Mouse (Mus musculus) heart, embryonic 15.5 days (tissue): Measurements from ENCODE around the gene Gm20708. TPM values are rescaled to one million over a fixed set of nuclear protein-coding genes. Genes with fewer than 3 reads are reported as not detected.
A peak's percentile ranks its signal among the peaks of the same experiment; 100 is the strongest.

Experiments
- ATAC-seq: fragments of 200-750 bp; cut with Nextera tagmentation; replicated peaks from 2 replicates; pipeline ENCODE4 v1.8.0; 2017; ENCODE audit warnings: low read depth, moderate TSS enrichment; ENCODE audit not compliant: insufficient number of reproducible peaks, insufficient read depth, low FRiP score
- H3K27ac ChIP-seq: fragments of 300-500 bp; sonication (generic); 2 replicates; pipeline ENCODE4 v1.5.1; 2015; ENCODE audit warnings: mild to moderate bottlenecking, inconsistent platforms
- H3K27me3 ChIP-seq: fragments of 300-500 bp; sonication (generic); 2 replicates; pipeline ENCODE4 v1.6.1; 2015; ENCODE audit warnings: inconsistent platforms
- H3K36me3 ChIP-seq: fragments of 300-500 bp; sonication (generic); 2 replicates; pipeline ENCODE4 v1.6.1; 2015; ENCODE audit warnings: mild to moderate bottlenecking, inconsistent platforms
- H3K4me1 ChIP-seq: fragments of 300-500 bp; sonication (generic); replicated peaks from 2 replicates; pipeline ENCODE4 v1.6.1; 2015; ENCODE audit warnings: inconsistent platforms
- H3K4me2 ChIP-seq: fragments of 300-500 bp; sonication (generic); 2 replicates; pipeline ENCODE4 v1.6.1; 2015; ENCODE audit warnings: inconsistent platforms, mild to moderate bottlenecking, moderate library complexity
- H3K4me3 ChIP-seq: fragments of 300-500 bp; sonication (generic); 2 replicates; pipeline ENCODE4 v1.5.1; 2015; ENCODE audit warnings: mild to moderate bottlenecking, inconsistent platforms
- H3K9ac ChIP-seq: fragments of 300-500 bp; sonication (generic); 2 replicates; pipeline ENCODE4 v1.6.1; 2015; ENCODE audit warnings: mild to moderate bottlenecking, inconsistent platforms
- H3K9me3 ChIP-seq: fragments of 300-500 bp; sonication (generic); replicated peaks from 2 replicates; pipeline ENCODE4 v1.6.1; 2016; ENCODE audit warnings: inconsistent platforms
- WGBS: fragments of 180-500 bp; shearing (Covaris S2); methylation state at CpG from one replicate; pipeline ENCODE4 v1.1.7; 2015; ENCODE audit warnings: mixed read lengths; 5-methylcytosine and 5-hydroxymethylcytosine counted together
- polyA plus RNA-seq: library from polyadenylated mRNA; unstranded; fragments of >200 nt; fragmentation: Nextera tagmentation; extraction: Ambion mirVana; gene quantifications from 2 replicates; pipeline ENCODE4 v1.2.1, GENCODE M21; 2015

Gm20708 gene
- polyA plus RNA-seq, 1 experiment from 2014 or later, result 0.97 TPM

- Histone ChIP-seq H3K4me3 (peak within 1 kb of the TSS; percentile 72), H3K27me3 (no peaks in the 10 kb centered on the region), H3K9ac (peak within 1 kb of the TSS; percentile 85), H3K9me3 (no peaks in the 10 kb centered on the region), H3K4me1 (peaks cover 29% of the 10 kb centered on the region), H3K36me3 (peaks cover 21% of the 10 kb centered on the region), H3K27ac (peak within 1 kb of the TSS; percentile 97), H3K4me2 (peak within 1 kb of the TSS; percentile 84)
- ATAC-seq, result peak; percentile 92
- WGBS, result under 1% methylated on average over 51 of the region's 51 CpGs
Observed at GRCm38 (mm10) chr11:117848985-117849671, 39.7 kb downstream of the Gm20708 start, which contains the start of gene Birc5. Gene Birc5, plus strand, starts transcription at chr11:117849251.

DNA sequence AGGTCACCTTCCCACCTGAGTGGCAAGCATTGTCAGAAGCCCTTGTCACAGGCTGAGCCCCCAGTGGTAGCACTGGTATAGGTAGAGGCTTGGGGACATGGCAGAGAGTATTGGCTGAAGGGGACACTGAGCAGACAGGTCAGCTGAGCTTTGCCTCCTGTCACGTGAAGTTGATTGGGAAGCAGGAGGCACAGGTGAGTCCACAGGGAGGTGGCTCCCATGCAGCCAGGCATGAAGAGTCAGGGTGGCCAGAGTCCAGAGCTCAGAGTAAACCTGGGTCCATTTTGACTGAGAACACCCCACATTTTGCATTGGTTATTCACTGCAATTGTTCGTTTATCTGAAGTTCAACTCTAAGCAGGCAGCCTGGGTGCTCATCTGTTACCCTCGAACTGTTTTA lies 43.4 kb downstream of the Gm20708 start:
- no peak overlapping the region for H3K4me2 ChIP-seq
- WGBS, result 90% methylated on average over 3 of the region's 3 CpGs
- H3K4me3 ChIP-seq, result no peak overlapping the region
- peaks cover 24% of the 10 kb centered on the region for H3K4me1 ChIP-seq
- no peaks in the 10 kb centered on the region for H3K9me3 ChIP-seq
- no peak overlapping the region for H3K9ac ChIP-seq
- no peaks in the 10 kb centered on the region for H3K27me3 ChIP-seq
- H3K27ac ChIP-seq, result no peak overlapping the region
- peaks cover 46% of the 10 kb centered on the region for H3K36me3 ChIP-seq
- no peak for ATAC-seq

DNA sequence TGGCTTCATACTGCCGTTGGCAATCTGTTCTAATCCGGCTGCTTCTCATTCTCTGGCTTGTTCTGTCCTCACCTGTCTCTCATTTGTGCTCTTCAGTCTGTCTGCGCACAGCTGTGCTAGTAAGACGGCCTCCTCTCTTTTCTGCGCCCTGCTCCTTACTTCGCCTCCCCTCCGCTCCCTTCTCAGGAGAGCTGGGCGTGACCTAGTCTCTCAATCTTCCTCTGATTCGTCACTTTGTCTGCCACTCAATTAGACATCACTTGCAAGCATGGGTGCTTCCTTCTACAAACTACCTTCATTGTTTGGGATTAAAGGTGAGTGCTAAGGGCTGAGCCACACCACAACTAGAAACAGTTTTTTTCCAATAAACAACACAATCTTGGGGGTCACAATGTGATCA lies 44.8 kb downstream of the Gm20708 start:
- H3K9me3 ChIP-seq, result no peaks in the 10 kb centered on the region
- no peak overlapping the region for H3K4me2 ChIP-seq
- ATAC-seq, result no peak
- peaks cover 7% of the 10 kb centered on the region for H3K27me3 ChIP-seq
- WGBS, result 92% methylated on average over 9 of the region's 9 CpGs
- H3K4me1 ChIP-seq, result peaks cover 17% of the 10 kb centered on the region
- no peak overlapping the region for H3K9ac ChIP-seq
- H3K4me3 ChIP-seq, result no peak overlapping the region
- no peak overlapping the region for H3K27ac ChIP-seq
- H3K36me3 ChIP-seq, result peaks cover 46% of the 10 kb centered on the region

DNA sequence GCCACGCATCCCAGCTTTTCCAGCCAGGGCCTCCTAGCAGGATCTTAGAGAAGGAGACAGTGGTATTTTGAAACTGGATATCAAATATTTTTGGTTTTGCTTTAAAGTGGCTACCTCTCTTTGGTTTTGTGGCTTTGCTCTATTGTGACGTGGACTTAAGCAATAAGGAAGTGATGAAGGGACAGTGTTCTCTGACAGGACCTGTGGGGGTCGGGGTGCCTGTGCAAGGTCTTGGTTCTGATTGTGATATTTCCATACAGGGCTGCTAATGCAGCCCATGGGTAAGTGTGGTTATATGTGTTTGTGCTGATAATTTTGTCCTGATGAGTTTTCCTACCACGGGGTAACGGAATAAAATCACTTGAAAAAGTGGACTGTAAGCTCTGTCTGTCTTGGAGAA lies 45.9 kb downstream of the Gm20708 start:
- Histone ChIP-seq H3K9ac (no peak overlapping the region), H3K4me1 (peaks cover 6% of the 10 kb centered on the region), H3K27ac (no peak overlapping the region), H3K4me2 (no peak overlapping the region), H3K9me3 (no peaks in the 10 kb centered on the region), H3K36me3 (peaks cover 46% of the 10 kb centered on the region), H3K27me3 (peaks cover 18% of the 10 kb centered on the region), H3K4me3 (no peak overlapping the region)
- WGBS, result 97% methylated on average over 5 of the region's 5 CpGs
- ATAC-seq, result no peak

GRCm38 (mm10) chr11:117855975-117856374 lies 46.5 kb downstream of the Gm20708 start:
- ATAC-seq, result no peak
- Histone ChIP-seq H3K4me2 (no peak overlapping the region), H3K9me3 (no peaks in the 10 kb centered on the region), H3K36me3 (peaks cover 46% of the 10 kb centered on the region), H3K4me1 (peaks cover 6% of the 10 kb centered on the region), H3K4me3 (no peak overlapping the region), H3K27me3 (peaks cover 24% of the 10 kb centered on the region), H3K9ac (no peak overlapping the region), H3K27ac (no peak overlapping the region)
- 66% methylated on average over 1 of the region's 1 CpGs for WGBS

DNA sequence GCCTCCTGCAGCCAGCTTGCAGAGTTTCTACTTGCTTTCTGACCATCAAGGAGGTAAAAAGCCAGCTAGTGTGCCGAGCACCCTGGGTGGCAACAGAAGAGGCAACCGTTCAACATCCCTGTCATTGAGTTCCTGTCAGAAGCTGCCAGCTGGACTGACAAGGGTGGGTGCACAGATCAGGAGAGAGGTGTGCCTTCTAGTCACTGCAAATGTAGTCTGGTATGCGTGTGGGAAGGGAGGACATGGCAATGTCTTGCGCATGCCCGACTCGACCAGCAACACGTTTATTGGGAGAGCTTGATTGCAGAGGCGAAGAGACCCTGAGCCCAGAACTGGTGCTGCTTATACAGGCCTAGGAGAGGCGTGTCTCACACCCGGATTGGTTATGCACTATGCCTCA lies 48.0 kb downstream of the Gm20708 start:
- no peak for ATAC-seq
- Histone ChIP-seq H3K36me3 (peaks cover 40% of the 10 kb centered on the region), H3K4me1 (peaks cover 4% of the 10 kb centered on the region), H3K4me2 (no peak overlapping the region), H3K4me3 (no peak overlapping the region), H3K9ac (no peak overlapping the region), H3K9me3 (no peaks in the 10 kb centered on the region), H3K27ac (no peak overlapping the region), H3K27me3 (peaks cover 39% of the 10 kb centered on the region)
- WGBS, result 93% methylated on average over 10 of the region's 10 CpGs

DNA sequence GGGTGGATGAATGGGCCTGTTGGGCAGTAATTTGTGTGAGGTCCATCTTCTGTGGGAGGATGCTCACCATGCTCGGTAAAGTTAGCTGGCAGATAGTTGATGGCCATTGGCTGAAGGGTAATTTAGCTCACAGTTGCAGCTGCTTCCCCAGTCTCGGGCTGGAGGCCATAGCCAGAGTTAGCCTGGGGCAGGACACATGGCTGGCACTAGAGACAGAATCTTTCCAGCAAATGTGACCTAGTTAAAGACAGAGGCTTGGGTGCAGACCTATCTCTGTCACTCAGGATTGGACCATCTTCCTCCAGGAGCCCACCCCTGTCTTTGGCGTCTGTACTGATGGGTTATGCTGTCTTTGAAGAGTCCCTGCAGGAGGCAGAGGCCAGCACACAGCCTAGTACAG lies 48.9 kb downstream of the Gm20708 start:
- Histone ChIP-seq H3K9ac (no peak overlapping the region), H3K27me3 (peaks cover 49% of the 10 kb centered on the region), H3K36me3 (peaks cover 32% of the 10 kb centered on the region), H3K4me3 (no peak overlapping the region), H3K4me2 (no peak overlapping the region), H3K9me3 (no peaks in the 10 kb centered on the region), H3K4me1 (peaks cover 4% of the 10 kb centered on the region), H3K27ac (no peak overlapping the region)
- ATAC-seq, result no peak
- 54% methylated on average over 3 of the region's 3 CpGs for WGBS

- WGBS, result 3% methylated on average over 23 of the region's 23 CpGs
- Histone ChIP-seq H3K9me3 (no peaks in the 10 kb centered on the region), H3K4me1 (peaks cover 4% of the 10 kb centered on the region), H3K27me3 (peaks cover 60% of the 10 kb centered on the region), H3K4me2 (peak within 1 kb of the TSS; percentile 36), H3K9ac (no peak within 1 kb of the TSS), H3K27ac (no peak within 1 kb of the TSS), H3K4me3 (peak within 1 kb of the TSS; percentile 15; the same call in 1 of the 2 replicates), H3K36me3 (peaks cover 18% of the 10 kb centered on the region)
- no peak for ATAC-seq
Observed at GRCm38 (mm10) chr11:117860601-117861000, 51.1 kb downstream of the Gm20708 start, which contains the start of gene Tmem235. Gene Tmem235, plus strand, starts transcription at chr11:117860752.

DNA sequence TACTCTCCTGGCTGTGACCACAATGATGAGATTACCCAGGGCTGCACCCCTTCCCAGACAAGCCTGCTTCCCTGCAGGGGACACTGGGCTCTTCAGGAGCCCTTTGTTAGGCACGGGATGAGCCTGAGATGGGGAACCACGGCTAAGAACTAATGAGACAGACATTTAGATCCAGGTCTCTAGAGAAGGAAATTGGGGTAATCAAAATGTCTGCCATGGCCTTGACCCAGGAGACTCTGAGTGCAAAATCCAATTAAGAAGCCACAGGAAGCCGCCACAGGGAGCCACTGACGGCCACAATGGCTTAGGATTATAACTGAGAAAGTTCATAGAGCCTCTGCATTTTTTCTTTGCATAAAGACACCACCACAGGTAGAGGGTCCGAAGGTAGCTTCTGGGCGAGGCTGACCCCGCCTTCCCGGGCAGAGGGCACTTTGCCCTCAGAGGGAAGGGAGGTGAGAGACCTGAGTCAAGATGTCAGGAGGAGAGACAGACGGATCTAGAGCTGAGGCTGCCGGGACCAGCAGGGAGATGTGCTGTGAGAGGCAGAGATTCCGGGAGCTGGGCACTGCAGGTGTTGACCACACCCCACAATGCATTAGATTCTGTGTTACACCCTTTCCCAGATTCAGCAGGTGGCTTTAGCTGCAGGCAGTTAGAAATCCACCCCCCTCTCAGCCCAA lies 53.8 kb downstream of the Gm20708 start:
- ATAC-seq, result no peak
- WGBS, result 42% methylated on average over 11 of the region's 11 CpGs
- H3K9me3 ChIP-seq, result no peaks in the 10 kb centered on the region
- no peak overlapping the region for H3K4me3 ChIP-seq
- no peak overlapping the region for H3K27ac ChIP-seq
- no peaks in the 10 kb centered on the region for H3K36me3 ChIP-seq
- no peak overlapping the region for H3K9ac ChIP-seq
- no peak overlapping the region for H3K4me2 ChIP-seq
- peaks cover 4% of the 10 kb centered on the region for H3K4me1 ChIP-seq
- H3K27me3 ChIP-seq, result peaks cover 60% of the 10 kb centered on the region

GRCm38 (mm10) chr11:117864805-117865204 lies 55.3 kb downstream of the Gm20708 start:
- no peaks in the 10 kb centered on the region for H3K9me3 ChIP-seq
- no peak overlapping the region for H3K9ac ChIP-seq
- H3K4me1 ChIP-seq, result peaks cover 4% of the 10 kb centered on the region
- H3K27ac ChIP-seq, result no peak overlapping the region
- no peak overlapping the region for H3K4me3 ChIP-seq
- WGBS, result 55% methylated on average over 2 of the region's 2 CpGs
- ATAC-seq, result no peak
- no peaks in the 10 kb centered on the region for H3K36me3 ChIP-seq
- no peak overlapping the region for H3K4me2 ChIP-seq
- H3K27me3 ChIP-seq, result peaks cover 47% of the 10 kb centered on the region

DNA sequence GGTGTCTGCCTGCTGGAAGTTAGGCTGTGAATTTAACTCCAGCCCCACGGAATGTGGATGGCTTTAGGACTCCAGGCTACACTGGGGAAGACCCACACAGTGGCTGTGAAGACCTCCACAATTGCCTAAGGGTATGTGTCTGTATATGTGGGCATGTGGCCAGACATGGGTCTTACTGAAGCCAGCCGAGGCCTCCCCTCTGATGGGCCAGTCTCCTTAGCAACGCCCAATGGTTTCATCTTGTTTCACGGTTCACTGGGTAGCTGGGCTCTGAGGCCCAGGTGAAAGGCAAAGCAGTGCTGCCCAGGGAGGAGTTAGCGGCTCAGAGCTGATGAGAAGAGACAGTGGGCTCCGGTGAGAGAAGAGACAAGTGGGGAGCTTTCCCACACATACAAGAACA lies 56.5 kb downstream of the Gm20708 start:
- no peak overlapping the region for H3K4me2 ChIP-seq
- H3K4me1 ChIP-seq, result peaks cover 6% of the 10 kb centered on the region
- no peaks in the 10 kb centered on the region for H3K9me3 ChIP-seq
- H3K27ac ChIP-seq, result no peak overlapping the region
- 46% methylated on average over 6 of the region's 6 CpGs for WGBS
- no peak overlapping the region for H3K4me3 ChIP-seq
- H3K9ac ChIP-seq, result no peak overlapping the region
- peaks cover 35% of the 10 kb centered on the region for H3K27me3 ChIP-seq
- no peaks in the 10 kb centered on the region for H3K36me3 ChIP-seq
- no peak for ATAC-seq
